In genomic region chrX:106580410-106580809, GRCm38 (mm10) we compare ENCODE assay signal across 16 mouse cellular contexts. TPM values are rescaled to one million over a fixed set of nuclear protein-coding genes. Genes with fewer than 3 reads are reported as not detected.
"Had no signal": no experiment of that assay in that cellular context is flagged by ENCODE, and none has a peak within 500 bp of the region (broad histone marks: within the 10 kb centered on the region; RNA-seq: fewer than 3 reads in every experiment).

No protein-coding gene starts in this region.

- H3K9me3 ChIP-seq: limb, embryonic 15.5 days; liver, embryonic 12.5 days; lung, embryonic 15.5 days; midbrain, embryonic 12.5 days; neural tube, embryonic 12.5 days; stomach, embryonic 15.5 days had no signal

- H3K4me3 ChIP-seq: limb, embryonic 15.5 days; liver, embryonic 12.5 days; lung, embryonic 15.5 days; midbrain, embryonic 12.5 days; myocyte; neural tube, embryonic 12.5 days; stomach, embryonic 15.5 days had no signal

- H3K27me3 ChIP-seq: limb, embryonic 15.5 days; liver, embryonic 12.5 days; lung, embryonic 15.5 days; midbrain, embryonic 12.5 days; neural tube, embryonic 12.5 days; stomach, embryonic 15.5 days had no signal

- H3K27ac ChIP-seq: limb, embryonic 15.5 days; liver, embryonic 12.5 days; lung, embryonic 15.5 days; midbrain, embryonic 12.5 days; neural tube, embryonic 12.5 days; stomach, embryonic 15.5 days had no signal

- H3K9ac ChIP-seq: limb, embryonic 15.5 days; liver, embryonic 12.5 days; lung, embryonic 15.5 days; midbrain, embryonic 12.5 days; neural tube, embryonic 12.5 days; stomach, embryonic 15.5 days had no signal

- H3K4me1 ChIP-seq: limb, embryonic 15.5 days; liver, embryonic 12.5 days; lung, embryonic 15.5 days; midbrain, embryonic 12.5 days; neural tube, embryonic 12.5 days; stomach, embryonic 15.5 days had no signal

- H3K36me3 ChIP-seq: limb, embryonic 15.5 days; liver, embryonic 12.5 days; lung, embryonic 15.5 days; midbrain, embryonic 12.5 days; neural tube, embryonic 12.5 days; stomach, embryonic 15.5 days had no signal

- DNase-seq: kidney, adult 2 months; kidney, postnatal 36 days; lung, postnatal 14 days; right cerebral cortex, postnatal 4 days; spleen, adult 18-20 months; thymus, postnatal 36 days had no signal

RNA-seq across cellular contexts. Expression of gene Gm5127, which starts 2.6 kb away (rescaled TPM):
- total RNA-seq: megakaryocyte-erythroid progenitor cell, adult 5-6 weeks had no signal
- polyA plus RNA-seq: intestine, embryonic 16.5 days; limb, embryonic 15.5 days; liver, embryonic 12.5 days; liver, embryonic 16.5 days; lung, embryonic 15.5 days; myocyte had no signal

RNA-seq across cellular contexts. Expression of gene Cysltr1, which starts 23.1 kb away (rescaled TPM):
- polyA plus RNA-seq: myocyte had no signal
